Mouse (Mus musculus): ENCODE measurements at regions not wholly inside any gene's neighbourhood (a gene's known extent, or its start where the extent isn't known, plus 50 kb on each side); places are given as distances from the start of the nearest gene placed in this dataset.
A peak's percentile ranks its signal among the peaks of the same experiment; 100 is the strongest.

GRCm38 (mm10) chr8:12187366-12187765 lies 91.3 kb upstream of the A230072I06Rik start:
- H3K9ac ChIP-seq = no peak overlapping the region
- H3K9me3 ChIP-seq (ENCODE audit: low read length) = no peaks in the 10 kb centered on the region
- H3K36me3 ChIP-seq (ENCODE audit: insufficient read depth) = no peaks in the 10 kb centered on the region
- H3K4me2 ChIP-seq (ENCODE audit: low read depth) = no peak overlapping the region
- peaks cover 8% of the 10 kb centered on the region; the same call in 1 of the 2 replicates for H3K4me1 ChIP-seq (ENCODE audit: insufficient read depth)
- H3K27me3 ChIP-seq (ENCODE audit: insufficient read depth, low read length) = no peaks in the 10 kb centered on the region; the same call in 1 of the 2 replicates
- DNase-seq (no peak), ATAC-seq (no peak)
- no peak for TF ChIP-seq CTCF (IDR thresholded peaks at IDR 0.05; ENCODE audit: low read depth)
- 96% methylated on average over 3 of the region's 3 CpGs for WGBS
- no peak overlapping the region for H3K4me3 ChIP-seq (ENCODE audit: low read depth, low read length)
- no peak overlapping the region for H3K27ac ChIP-seq (ENCODE audit: low read depth, low read length)

- H3K36me3 ChIP-seq (ENCODE audit: insufficient read depth) = no peaks in the 10 kb centered on the region
- DNase-seq (no peak), ATAC-seq (no peak)
- 0 out of 2 replicates have a peak overlapping the region, but pooled peaks have one; percentile 5 for H3K27ac ChIP-seq (ENCODE audit: low read depth, low read length)
- no peak overlapping the region for H3K4me3 ChIP-seq (ENCODE audit: low read depth, low read length)
- no peaks in the 10 kb centered on the region for H3K9me3 ChIP-seq (ENCODE audit: low read length)
- no peak for TF ChIP-seq CTCF (IDR thresholded peaks at IDR 0.05; ENCODE audit: low read depth)
- WGBS = 72% methylated on average over 5 of the region's 5 CpGs
- no peak overlapping the region for H3K9ac ChIP-seq
- peaks cover 8% of the 10 kb centered on the region; the same call in 1 of the 2 replicates for H3K4me1 ChIP-seq (ENCODE audit: insufficient read depth)
- H3K27me3 ChIP-seq (ENCODE audit: insufficient read depth, low read length) = no peaks in the 10 kb centered on the region; the same call in 1 of the 2 replicates
- no peak overlapping the region for H3K4me2 ChIP-seq (ENCODE audit: low read depth)
Observed at GRCm38 (mm10) chr8:12188451-12188850, 90.2 kb upstream of the A230072I06Rik start.

GRCm38 (mm10) chr8:12188960-12189359 lies 89.7 kb upstream of the A230072I06Rik start:
- no peak overlapping the region for H3K4me2 ChIP-seq (ENCODE audit: low read depth)
- H3K27ac ChIP-seq (ENCODE audit: low read depth, low read length) = no peak overlapping the region
- H3K9me3 ChIP-seq (ENCODE audit: low read length) = no peaks in the 10 kb centered on the region
- no peak overlapping the region for H3K4me3 ChIP-seq (ENCODE audit: low read depth, low read length)
- WGBS = 28% methylated on average over 4 of the region's 4 CpGs
- no peak for TF ChIP-seq CTCF (IDR thresholded peaks at IDR 0.05; ENCODE audit: low read depth)
- H3K36me3 ChIP-seq (ENCODE audit: insufficient read depth) = no peaks in the 10 kb centered on the region
- DNase-seq (no peak), ATAC-seq (peak; percentile 91)
- no peaks in the 10 kb centered on the region; the same call in 1 of the 2 replicates for H3K27me3 ChIP-seq (ENCODE audit: insufficient read depth, low read length)
- peaks cover 8% of the 10 kb centered on the region; the same call in 1 of the 2 replicates for H3K4me1 ChIP-seq (ENCODE audit: insufficient read depth)
- no peak overlapping the region for H3K9ac ChIP-seq

- H3K9ac ChIP-seq = no peak overlapping the region
- peaks cover 8% of the 10 kb centered on the region; the same call in 1 of the 2 replicates for H3K4me1 ChIP-seq (ENCODE audit: insufficient read depth)
- ATAC-seq = no peak
- DNase-seq = no peak
- no peak overlapping the region for H3K27ac ChIP-seq (ENCODE audit: low read depth, low read length)
- H3K27me3 ChIP-seq (ENCODE audit: insufficient read depth, low read length) = no peaks in the 10 kb centered on the region; the same call in 1 of the 2 replicates
- TF ChIP-seq CTCF (IDR thresholded peaks at IDR 0.05; ENCODE audit: low read depth) = peak; percentile 55
- H3K4me2 ChIP-seq (ENCODE audit: low read depth) = no peak overlapping the region
- no peaks in the 10 kb centered on the region for H3K36me3 ChIP-seq (ENCODE audit: insufficient read depth)
- WGBS = 35% methylated on average over 8 of the region's 8 CpGs
- no peaks in the 10 kb centered on the region for H3K9me3 ChIP-seq (ENCODE audit: low read length)
- no peak overlapping the region for H3K4me3 ChIP-seq (ENCODE audit: low read depth, low read length)
Observed at GRCm38 (mm10) chr8:12192006-12192405, 86.6 kb upstream of the A230072I06Rik start.

- TF ChIP-seq CTCF (IDR thresholded peaks at IDR 0.05; ENCODE audit: low read depth) = no peak
- no peaks in the 10 kb centered on the region for H3K4me1 ChIP-seq (ENCODE audit: insufficient read depth)
- H3K9ac ChIP-seq = no peak overlapping the region
- DNase-seq (no peak), ATAC-seq (no peak)
- no peaks in the 10 kb centered on the region for H3K9me3 ChIP-seq (ENCODE audit: low read length)
- no peaks in the 10 kb centered on the region for H3K27me3 ChIP-seq (ENCODE audit: insufficient read depth, low read length)
- no peak overlapping the region for H3K27ac ChIP-seq (ENCODE audit: low read depth, low read length)
- 68% methylated on average over 1 of the region's 1 CpGs for WGBS
- no peak overlapping the region for H3K4me2 ChIP-seq (ENCODE audit: low read depth)
- H3K4me3 ChIP-seq (ENCODE audit: low read depth, low read length) = no peak overlapping the region
- H3K36me3 ChIP-seq (ENCODE audit: insufficient read depth) = no peaks in the 10 kb centered on the region
Observed at GRCm38 (mm10) chr8:12205909-12206308, 72.7 kb upstream of the A230072I06Rik start.

- Histone ChIP-seq H3K4me2 (ENCODE audit: low read depth) (no peak overlapping the region), H3K9me3 (ENCODE audit: low read length) (no peaks in the 10 kb centered on the region), H3K4me1 (ENCODE audit: insufficient read depth) (no peaks in the 10 kb centered on the region), H3K4me3 (ENCODE audit: low read depth, low read length) (no peak overlapping the region), H3K27ac (ENCODE audit: low read depth, low read length) (no peak overlapping the region), H3K27me3 (ENCODE audit: insufficient read depth, low read length) (no peaks in the 10 kb centered on the region; the same call in 1 of the 2 replicates), H3K36me3 (ENCODE audit: insufficient read depth) (no peaks in the 10 kb centered on the region), H3K9ac (no peak overlapping the region)
- WGBS = 36% methylated on average over 3 of the region's 3 CpGs
- TF ChIP-seq CTCF (IDR thresholded peaks at IDR 0.05; ENCODE audit: low read depth) = no peak
- DNase-seq (peak; percentile 32), ATAC-seq (peak; percentile 74)
Observed at GRCm38 (mm10) chr8:12207412-12207811, 71.2 kb upstream of the A230072I06Rik start.

- no peak for TF ChIP-seq CTCF (IDR thresholded peaks at IDR 0.05; ENCODE audit: low read depth)
- H3K27ac ChIP-seq (ENCODE audit: low read depth, low read length) = peak overlapping the region; percentile 54
- H3K9me3 ChIP-seq (ENCODE audit: low read length) = no peaks in the 10 kb centered on the region
- 50% methylated on average over 7 of the region's 7 CpGs for WGBS
- H3K36me3 ChIP-seq (ENCODE audit: insufficient read depth) = no peaks in the 10 kb centered on the region
- peaks cover 4% of the 10 kb centered on the region; the same call in 1 of the 2 replicates for H3K27me3 ChIP-seq (ENCODE audit: insufficient read depth, low read length)
- peaks cover 8% of the 10 kb centered on the region; the same call in 1 of the 2 replicates for H3K4me1 ChIP-seq (ENCODE audit: insufficient read depth)
- peak overlapping the region; percentile 19; the same call in 1 of the 2 replicates for H3K4me3 ChIP-seq (ENCODE audit: low read depth, low read length)
- no peak for DNase-seq
- no peak; the same call in 1 of the 2 replicates for ATAC-seq
- H3K9ac ChIP-seq = 0 out of 2 replicates have a peak overlapping the region, but pooled peaks have one; percentile 39
- H3K4me2 ChIP-seq (ENCODE audit: low read depth) = peak overlapping the region; percentile 42
Observed at GRCm38 (mm10) chr8:12213774-12214173, 64.8 kb upstream of the A230072I06Rik start.
